Mouse (Mus musculus) liver, adult (tissue): ENCODE results near the gene Slc22a5.

Experiments used
- GATA4 ChIP-seq: IDR thresholded peaks from 2 replicates; pipeline ENCODE4 v1.6.1; 2014; ENCODE audit warnings: mild to moderate bottlenecking, low read length; ENCODE audit not compliant: insufficient replicate concordance

Gene Slc22a5

DNA sequence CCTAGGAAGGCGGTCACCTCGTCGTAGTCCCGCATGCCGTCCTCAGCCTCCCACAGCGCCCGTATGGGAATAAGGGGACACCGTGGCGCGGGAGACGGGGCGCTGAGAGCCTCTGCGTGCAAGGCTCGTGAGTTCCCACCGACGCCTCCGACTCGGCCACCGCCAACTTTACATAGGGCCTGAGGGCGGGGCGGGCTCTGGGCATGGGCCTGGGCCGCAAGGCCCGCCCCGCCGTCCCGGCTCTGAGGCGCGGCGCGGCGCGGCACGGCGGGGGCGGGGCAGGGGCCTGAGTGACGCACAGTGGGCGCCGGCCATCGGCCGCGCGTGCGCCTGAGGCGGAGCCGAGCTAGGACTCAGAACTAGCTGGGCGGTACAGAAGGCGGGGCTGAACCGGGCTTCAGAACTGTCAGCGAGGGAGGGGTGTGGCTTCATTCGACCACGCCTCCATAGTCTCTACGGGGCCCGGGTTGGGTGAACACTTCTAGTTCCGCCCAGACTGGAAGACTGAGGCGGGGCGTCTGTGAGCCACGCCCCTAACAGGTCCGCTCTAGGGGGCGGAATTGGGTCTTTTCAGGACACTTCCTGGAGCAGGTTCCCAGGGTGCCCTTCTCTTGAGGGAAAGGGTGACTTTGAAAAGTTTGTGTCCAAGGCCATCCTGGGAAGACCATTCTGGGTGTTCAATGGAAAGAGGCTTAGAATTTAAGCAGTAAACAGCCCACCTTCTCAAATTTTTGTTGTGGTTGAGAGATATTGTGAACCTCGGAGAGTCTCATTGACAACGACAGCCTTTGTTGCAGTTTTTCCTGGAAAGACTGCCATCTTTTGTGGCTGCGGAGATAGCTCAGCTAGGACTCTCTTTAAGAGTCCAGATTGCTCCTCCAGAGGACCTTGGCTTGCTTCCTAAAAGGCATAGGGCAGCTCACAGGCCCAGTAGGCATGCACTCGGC lies at the start of gene Slc22a5:
Slc22a5 (minus strand) TSS at position 156 of the 947 bp plus-strand sequence.
- no peak for TF ChIP-seq GATA4

DNA sequence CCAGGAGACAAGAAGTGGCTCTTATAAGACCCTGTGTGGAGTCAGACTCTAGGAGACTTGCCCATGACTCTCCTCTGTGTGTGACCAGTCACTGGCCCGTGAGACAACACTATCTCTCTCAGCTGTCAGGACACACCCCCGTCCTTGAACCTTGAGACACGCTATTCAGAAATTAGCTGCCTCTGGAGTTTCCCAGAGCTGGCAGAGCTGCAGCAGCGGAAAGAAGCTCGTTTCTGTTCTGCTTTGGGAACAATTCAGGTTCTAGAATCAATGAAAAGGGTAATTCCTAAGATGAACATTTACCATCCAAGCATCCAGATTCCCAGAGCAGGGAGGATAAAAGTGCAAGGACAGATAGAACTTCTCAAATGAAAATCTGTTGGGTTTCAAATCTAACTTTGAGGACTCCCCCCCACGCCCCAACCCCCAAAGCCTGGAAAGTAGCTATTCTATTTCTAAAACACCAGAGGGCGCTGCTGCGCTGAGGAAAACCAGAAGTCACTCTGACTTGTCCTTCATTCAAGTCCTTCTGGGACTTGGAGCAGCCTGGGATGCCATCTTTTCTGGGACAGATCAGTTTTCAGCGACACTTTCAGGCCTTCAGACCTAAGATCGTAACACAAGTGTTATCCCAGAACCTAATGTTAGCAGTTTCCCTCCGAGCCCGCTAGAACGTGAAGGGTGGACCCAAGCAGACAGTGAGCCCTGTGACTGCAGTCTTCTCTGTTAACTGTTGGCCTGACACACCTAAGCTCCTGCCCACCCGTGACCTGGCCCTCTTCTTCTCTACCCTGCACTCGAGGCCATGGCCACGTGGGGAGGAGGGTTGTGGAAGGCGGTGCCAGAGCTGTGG lies 39.9 kb upstream of the Slc22a5 start:
- no peak for TF ChIP-seq GATA4

DNA sequence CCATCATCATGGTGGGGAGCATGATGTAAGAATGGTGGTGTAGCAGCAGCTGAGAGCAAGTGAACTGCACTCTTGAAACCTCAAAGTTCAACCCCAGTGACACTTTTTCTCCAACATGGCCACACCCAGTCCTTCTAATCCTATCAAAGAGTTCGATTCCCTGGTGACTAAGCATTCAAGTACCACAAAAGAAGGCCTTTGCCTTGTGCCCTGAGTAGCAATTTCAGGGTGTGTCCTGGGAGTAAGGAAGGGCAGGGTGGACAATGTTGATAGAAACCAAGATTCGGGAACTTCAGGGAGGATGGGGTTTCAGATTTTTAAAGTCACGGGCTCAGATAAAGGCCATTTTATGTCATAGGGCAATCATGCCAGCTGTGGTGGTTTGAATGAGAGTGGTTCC lies 38.3 kb upstream of the Slc22a5 start:
- TF ChIP-seq GATA4: no peak

DNA sequence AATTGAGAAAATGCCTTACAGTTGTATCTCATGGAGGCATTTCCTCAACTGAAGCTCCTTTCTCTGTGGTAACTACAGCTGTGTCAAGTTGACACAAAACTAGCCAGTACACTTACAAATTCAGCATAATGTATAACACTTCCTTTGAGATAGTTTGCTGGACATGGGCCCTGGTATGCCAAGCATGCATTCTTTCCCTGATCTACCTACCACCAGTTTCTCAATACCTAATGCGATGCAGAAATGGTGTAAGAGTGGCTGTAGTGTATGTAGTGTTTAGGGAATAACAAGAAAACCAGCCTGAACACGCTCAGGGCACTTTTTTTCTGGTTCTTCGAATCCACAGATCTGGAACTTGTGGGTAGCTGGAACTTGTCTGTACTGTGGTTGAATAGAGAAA lies 37.1 kb upstream of the Slc22a5 start:
- TF ChIP-seq GATA4: no peak

DNA sequence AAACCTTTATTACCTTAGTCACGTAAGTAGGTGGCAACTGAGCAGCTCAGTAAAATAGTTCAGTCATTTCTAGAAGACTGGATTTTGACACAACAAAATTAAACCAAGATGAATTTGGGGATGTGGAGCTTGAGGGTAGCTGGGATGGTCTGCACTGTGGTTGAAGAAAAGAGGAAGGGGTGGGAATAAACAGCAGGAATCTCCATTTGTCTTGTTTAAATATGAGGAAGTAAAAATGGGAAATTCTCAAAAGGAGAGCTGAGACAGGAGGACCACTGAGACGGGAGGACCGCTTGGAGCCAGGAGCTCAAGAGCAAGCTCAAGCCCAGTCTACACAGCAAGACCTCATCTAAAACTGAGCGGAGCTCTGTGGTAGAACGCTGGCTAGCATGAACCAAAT lies 34.8 kb upstream of the Slc22a5 start:
- no peak for TF ChIP-seq GATA4

DNA sequence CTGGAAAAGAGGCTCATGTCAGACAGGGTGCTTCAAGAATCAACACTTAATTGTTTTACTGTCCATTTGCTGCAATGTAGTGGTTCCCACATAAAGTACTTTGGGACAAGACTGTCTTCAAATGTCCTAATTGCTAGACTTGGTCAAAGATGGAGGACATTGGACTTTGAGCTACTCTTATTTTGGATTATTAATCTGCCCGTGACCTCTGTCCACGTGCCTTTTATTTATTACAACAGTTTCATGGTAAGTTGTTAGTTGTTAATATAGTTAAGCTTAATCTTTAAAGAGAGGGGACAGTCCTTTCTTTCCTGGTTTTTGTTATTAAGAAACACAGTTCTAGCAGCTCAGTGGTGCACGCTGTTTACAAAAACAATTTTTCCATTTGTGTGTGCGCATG lies 27.4 kb upstream of the Slc22a5 start:
- TF ChIP-seq GATA4: no peak

DNA sequence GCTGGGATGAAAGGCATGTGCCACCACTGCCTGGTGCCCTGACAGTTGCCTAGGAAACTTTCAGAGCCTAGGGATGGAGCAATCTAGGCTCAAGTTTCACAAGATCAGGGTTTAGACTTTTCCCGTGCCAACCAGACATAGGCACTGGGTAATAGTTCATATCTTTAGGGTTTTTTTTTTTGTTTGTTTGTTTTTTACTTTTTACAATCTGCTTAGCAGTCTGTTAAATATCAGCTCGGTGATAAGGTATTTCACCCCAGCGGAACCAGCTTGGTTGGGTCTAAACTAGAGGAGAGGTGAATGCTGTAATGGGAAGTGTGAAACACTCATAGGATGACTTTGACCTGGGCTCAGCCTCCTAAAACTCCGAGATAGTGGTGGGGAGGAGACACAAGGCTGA lies 19.6 kb upstream of the Slc22a5 start:
- peak; percentile 35; the same call in 1 of the 2 replicates for TF ChIP-seq GATA4

DNA sequence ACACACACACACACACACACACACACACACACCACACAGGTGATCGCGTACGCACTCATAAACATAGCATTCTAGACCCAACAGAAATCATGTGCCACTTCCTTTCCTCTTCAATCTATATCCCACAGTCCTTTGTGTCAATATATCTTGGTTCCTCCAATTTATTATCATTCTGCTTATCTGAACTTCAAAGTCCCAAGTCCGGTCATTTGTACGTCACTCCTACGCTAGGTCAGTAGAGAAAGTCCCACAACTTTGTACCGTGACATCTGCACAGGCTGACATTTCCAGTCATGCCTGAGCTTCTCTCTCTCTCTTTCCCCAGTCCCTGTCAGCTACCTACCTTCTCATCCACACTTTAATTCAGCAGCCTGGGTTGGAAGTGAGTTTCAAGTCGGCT lies 17.2 kb upstream of the Slc22a5 start:
- peak; percentile 87 for TF ChIP-seq GATA4

DNA sequence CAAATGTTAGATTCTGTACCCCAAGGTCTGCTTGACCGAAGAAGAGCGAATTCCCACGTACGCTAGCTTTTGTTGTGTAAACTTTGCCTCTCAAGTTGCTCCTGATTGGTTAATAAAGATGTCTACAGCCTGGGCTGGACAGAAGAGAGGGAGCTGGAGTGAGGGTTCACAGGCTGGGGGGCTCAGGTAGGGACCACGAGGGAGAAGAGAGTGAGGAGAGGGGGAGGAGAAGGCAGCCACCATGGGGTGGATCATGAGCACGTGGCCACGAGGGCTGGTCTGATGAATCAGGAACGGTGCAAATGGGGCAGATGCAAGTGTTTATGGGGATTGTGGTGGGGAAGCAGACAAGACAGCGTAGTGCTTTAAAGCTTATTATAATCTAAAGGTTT lies 13.1 kb upstream of the Slc22a5 start:
- TF ChIP-seq GATA4: no peak

DNA sequence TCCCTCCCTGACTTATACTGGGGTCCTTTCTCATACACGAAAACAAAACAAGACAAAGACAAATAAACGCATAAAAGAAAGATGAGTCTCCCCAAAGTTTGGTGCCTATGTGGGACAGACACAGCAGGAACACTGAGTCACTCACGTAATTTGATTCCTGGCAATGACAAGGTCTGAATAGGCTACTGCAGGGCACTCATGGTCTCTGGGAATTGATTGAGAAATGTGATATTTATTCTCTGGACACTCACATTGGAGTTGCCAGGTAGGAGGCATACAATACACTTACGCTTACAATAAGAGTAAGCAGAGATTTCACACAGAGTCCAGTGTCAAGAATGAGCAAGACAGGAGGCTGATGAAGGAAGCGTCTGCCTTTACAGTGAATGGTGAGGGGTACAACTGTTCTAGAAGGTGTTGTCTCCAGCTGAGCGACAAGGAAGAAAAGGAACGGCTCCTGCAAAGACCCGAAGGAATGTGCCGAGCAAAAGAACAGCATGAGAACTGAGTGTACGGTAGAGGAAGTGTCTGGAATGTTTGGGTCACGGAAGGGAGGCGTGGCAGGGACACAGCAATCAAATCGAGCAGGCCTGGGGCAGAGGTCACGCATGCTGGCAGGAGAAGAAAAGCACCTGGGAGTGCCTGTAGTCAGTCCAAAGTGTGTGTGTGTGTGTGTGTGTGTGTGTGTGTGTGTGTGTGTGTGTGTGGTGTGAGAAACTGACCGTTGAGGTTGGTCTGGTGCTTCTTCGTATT lies 12.5 kb upstream of the Slc22a5 start:
- peak; percentile 55; the same call in 1 of the 2 replicates for TF ChIP-seq GATA4

DNA sequence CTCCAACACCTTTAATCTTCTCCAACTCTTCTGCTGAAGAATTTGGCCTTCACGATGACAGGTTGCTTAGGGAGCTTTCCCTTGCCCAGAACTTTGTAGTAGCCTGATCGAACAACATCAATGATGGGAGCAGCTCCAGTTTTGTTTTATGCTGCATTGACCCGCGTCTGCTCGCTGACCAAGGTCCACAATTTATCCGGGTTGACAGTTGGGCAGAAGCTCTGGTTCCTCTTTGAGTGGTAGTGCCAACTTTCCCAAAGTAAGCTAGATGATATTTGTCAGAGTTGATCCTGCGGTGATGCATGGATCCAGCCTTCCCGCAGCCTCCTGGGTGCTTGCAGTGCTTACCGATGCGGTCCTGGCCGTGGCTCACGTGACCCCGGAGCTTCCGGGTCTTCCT lies 11.3 kb upstream of the Slc22a5 start:
- TF ChIP-seq GATA4: no peak

DNA sequence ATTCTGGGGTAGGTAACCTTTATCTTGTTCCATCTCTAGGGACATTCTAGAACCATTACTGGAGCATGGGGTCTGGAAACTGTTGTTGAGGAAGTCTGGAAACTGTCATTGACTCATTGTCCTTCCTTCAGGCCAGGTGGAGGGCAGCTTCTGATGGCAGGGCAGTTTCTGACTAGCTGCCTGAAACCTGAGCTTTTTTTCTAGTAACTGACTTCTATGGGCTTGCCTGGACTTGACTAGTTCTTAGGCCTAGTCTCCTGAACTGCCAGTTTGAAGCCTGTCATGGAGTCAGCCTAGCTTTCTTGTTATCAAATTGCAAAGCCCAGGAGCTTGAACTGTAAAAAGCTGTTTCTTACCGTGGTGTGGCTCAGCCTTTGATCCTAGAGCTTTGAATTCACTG lies 9.5 kb upstream of the Slc22a5 start:
- no peak for TF ChIP-seq GATA4

DNA sequence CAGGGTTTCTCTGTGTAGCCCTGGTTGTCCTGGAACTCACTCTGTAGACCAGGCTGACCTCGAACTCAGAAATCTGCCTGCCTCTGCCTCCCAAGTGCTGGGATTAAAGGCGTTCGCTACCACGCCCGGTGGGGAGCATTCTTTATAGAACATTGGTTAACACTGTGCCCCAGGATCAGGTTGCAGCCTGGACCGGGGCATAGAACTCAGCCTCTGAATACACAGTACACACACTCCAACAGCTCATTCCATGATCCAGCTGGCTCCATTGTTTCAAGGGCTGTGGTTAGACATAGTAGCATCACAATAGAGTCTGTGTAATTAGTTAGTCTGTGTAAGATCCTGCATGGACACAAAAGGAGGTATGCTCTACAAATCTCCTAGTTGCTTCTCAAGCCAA lies 8.5 kb upstream of the Slc22a5 start:
- TF ChIP-seq GATA4: no peak

DNA sequence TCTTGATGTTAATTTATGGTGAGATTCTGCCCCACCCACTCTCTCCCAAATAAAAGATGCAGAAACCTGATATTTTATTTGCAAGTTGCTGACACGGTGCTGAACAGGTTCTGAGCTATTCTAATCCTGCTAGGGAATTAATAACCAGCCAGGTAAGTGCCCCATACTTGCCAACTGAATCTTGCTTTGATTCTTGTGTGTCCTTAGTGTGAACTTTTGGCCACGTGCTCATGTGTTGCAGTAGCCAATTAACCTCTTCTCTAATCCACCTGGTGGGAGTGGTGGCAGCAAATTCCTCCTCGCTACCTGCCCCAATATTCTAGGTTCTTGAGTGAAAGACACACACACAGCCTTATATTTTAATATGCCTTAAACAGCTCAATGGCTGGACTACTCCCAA lies 7.5 kb upstream of the Slc22a5 start:
- TF ChIP-seq GATA4: no peak

DNA sequence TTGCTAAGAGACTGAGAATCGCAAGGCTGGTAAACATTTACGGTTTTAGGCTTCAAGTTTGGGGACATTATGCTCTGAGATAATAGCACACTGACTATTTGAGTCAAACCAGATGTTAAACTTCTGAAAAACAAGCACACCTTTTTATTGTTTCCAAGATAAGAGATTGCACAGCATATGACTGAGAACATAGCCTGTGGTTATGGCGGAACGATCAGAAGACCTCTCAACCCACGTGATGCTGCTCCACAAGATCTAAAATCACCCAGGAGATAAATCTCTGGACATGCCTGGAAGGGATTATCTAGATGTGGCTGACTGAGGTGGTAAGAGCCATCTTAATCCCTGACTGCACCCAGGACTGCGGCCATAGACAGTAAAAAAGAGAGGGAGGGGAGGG lies 5.5 kb upstream of the Slc22a5 start:
- no peak for TF ChIP-seq GATA4
